Mouse (Mus musculus) testis, postnatal 10 days (tissue): Measurements from ENCODE around the gene Gch1.

Experiments
- DNase-seq: peaks from one replicate; pipeline ENCODE4 v3.0.0; 2021; ENCODE audit warnings: low spot score

Gene Gch1

DNA sequence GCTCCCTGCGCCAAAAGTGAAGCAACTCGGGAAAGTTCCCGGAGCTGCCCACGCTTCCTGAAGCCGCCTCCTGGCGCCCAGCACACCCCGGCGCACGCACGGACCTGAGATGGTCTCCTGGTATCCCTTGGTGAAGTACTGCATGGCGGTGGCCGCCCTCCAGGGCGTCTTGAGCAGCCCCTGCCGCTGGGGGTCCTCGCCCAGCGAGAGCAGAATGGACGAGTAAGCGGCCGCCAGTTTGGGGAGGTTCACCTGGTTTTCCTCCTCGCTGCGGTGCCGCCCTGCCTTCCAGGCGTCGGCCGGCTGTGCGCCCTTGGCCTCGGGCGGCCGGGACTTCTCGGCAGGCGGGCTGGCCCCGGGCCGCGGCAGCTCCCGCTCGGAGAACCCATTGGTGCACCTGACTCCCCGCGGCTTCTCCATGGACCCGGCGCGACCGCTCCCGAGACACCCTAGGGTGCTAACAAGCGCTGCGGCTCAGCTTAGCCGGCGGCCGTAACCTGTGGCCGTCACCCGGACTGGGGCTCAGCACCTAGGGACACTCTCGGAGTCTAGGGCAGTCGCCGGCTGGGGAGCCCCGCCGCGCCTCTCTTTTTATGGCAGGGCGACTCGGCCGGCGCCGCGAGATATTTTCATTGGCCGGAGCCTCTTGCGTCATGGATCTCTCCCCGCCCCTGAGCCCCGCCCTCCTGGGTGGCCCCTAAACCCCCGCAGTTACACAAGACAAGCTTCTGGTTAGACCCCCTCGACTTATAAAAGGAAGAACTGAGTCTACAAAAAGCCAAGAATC is at the start of gene Gch1:
TSS of gene Gch1 (minus strand) at position 566 of the 787 bp plus-strand sequence.
- peak; percentile 82 for DNase-seq

DNA sequence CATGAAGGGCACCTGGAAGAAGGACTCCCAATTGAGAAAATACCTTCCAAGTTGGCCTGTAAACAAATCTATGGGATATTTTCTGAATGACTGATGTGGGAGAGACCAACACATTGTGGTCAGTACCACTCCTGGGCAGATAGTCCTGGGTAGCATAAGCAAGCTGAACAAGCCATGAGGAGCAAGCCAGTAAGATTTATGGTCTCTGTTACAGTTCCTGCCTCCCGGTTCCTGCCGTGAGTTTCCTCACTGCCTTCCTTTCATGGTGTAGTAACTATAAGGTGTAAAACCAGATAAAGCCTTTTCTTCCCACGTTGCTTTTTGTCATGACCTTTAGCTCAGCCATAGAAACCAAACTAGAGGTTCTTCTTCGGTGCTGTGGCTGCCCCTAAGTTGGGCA is 48.1 kb upstream of the Gch1 start:
- no peak for DNase-seq

GRCm38 (mm10) chr14:47236491-47236890 is 47.3 kb upstream of the Gch1 start:
- DNase-seq: no peak

DNA sequence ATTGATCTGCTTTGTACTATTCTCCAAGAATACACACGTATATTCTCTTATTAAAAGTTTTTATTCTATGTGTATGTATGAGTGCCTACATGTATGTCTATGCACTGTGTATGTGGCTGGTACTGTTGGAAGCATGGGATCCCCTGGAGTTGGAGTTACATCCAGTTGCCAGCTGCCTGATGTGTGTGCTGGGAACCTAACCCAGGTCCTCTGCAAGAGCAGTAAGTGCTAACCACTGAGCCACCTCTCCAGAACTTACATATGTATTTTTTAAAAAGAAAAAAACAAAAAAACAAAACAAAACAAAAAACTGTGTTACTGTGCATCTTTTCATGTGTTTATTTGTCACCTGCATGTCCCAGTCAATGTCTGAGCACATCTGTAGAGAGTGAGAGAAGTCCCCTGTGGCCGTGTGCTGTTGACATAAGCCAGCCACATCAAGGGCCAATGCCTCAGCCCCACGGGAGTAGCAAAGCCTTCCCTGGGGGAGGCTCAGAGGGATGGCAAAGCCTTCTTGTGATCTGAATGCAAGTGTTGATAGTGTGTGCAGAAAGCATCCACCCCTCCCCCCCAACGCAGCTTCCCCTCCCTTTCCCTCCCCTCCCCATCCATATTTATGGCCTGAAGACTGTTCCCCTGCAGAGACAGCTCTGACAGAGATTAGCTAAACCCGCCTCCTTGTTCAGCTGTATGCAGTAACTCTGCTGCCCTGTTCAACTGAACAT is 45.5 kb upstream of the Gch1 start:
- DNase-seq: no peak

DNA sequence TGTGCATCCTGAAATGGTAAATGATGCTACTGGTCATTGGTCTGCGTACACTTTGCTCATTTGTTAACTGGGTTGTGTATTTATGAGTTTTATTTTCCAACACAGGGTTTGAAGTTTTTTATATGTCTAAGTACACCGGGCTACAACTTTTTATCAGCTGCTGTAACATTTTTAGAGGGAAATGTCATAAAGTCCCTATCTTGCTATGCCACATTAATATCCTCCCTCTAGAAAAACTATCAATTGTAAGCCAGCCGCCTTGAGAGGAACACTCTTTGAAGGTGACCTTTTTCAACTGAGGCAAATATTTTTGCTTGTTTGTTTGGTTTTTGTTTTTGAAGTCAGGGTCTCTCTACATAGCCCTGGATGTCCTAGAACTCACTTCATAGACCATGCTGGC is 44.8 kb upstream of the Gch1 start:
- DNase-seq: no peak

- no peak for DNase-seq
Measured at GRCm38 (mm10) chr14:47233602-47234001, 44.4 kb upstream of the Gch1 start.

- no peak for DNase-seq
Measured at GRCm38 (mm10) chr14:47229796-47230376, 40.7 kb upstream of the Gch1 start.

- DNase-seq: no peak
Measured at GRCm38 (mm10) chr14:47225931-47226330, 36.7 kb upstream of the Gch1 start.

DNA sequence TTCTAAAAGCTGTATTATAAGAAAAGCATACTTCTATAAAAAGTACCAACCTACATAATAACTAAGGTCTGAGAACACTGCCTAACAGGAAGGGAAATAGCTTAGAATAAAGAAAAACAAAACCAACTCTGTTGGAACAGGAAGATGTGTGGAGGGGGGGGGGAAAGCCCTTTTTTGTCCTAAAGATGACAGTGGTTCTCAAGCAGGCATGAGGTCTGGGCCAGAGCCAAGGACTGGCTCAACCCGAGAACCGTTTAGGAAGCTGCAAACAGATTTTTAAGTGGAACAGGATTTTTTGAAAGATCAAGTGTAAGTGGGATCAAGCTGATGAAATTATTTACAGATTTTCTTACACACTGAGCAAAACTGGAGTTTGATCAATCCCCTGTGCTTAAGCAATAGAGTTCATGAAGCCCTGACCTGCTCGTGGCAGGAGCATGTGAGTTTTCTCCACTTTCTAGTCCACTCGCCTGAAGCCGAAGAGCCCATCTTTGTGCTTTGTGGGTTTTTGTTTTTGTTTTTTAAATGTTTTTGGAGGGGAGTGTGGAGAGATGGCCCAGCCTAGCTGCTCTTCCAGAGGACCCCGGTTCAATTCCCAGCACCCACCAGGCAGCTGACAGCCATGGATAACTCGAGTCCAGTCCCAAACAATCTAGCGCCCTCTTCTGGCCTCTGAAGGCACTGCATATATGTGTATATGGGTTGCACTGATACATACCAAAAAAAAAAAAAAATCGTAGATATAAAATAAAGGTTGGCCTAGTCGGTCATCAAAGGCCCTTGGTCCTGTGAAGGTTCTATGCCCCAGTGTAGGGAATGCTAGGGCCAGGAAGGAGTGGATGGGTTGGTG is 35.5 kb upstream of the Gch1 start:
- DNase-seq: peak; percentile 50

DNA sequence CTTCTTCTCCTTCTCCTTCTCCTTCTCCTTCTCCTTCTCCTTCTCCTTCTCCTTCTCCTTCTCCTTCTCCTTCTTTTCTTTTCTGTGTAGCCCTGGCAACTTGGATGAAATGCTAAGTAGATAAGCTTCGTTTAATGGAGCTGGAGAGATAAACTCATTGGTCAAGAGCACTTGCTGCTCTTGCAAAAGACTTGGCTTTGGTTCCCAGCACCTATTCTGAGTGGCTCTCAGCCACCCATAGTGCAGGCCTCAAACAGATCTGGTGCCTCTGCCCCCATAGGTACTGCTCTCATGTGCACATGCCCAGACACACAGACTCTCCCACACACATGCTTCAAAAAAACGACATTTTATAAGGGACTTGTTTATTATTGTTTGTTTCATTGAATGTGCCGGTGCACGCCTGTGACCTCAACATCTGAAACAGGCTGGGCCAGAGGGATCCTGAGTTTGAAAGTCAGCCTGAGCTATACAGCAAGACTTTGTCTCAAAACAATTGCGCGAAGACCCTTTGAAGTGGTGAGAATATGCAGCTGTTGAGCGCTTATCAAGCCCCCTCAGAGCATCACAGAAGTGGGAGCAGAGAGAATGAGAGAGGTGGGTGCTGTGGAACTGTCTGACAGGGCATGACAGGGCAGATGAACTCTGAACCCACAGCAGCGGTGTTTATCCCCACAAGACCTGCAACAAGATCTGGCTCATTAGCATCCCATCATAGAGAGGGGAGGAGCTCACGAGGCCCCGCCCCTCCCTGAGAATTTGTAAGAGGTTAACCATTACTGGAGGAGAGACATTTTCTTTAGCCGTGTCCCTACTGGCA is 33.6 kb upstream of the Gch1 start:
- DNase-seq: no peak

DNA sequence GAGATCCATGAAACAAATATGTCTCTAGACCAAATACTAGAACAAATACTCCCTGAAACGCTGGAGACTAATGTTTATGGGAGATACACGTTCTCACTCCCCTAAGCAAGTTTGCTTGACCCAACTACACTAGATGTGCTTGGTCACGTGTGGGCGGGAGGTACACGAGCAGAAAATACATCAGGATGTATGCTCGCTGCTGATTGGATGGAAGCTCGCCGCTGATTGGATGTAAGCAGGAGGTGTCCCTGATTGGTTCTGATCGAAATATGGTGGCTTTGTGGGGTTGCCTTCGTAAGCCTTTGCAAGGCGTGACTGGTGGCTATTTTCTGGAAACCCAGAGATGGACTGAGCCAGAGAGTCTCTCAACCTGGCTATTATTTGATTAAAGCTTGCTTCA is 32.4 kb upstream of the Gch1 start:
- no peak for DNase-seq

DNA sequence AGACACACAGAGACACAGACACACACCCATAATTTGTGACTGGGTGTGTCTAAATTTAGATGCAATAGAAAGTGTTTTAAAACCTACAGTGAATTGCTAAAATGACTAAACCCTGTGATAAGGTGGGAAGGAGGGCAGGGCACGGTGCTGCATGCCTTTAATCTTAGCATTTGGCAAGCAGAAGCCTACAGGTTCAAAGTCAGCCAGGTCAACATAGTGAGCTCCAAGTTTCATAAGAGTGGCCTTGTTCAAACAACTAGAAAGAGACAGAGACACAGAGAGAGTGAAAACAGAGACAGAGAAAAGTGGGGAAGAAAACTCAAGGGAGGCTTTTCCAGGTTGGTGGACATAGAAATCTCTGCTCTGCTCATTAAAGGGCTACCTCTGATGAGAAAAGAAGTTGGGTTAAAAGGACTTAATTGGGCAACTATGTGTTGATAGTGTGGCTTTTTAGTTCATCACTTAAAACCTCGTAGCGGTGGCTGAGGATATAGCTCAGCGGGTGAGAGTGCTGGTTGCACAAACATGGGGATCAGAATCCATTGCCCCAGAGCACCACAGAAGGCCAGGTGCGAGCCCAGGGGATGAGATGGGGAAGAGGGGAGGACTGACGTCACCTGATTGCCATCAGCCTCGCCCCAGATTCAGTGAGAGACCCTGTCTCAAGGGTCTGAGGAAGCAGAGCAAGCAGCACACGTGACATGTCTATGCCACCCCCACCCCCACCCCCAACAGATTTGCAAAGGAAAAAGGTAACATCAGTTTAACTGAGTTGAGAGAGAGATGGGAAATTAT is 31.2 kb upstream of the Gch1 start:
- no peak for DNase-seq

GRCm38 (mm10) chr14:47218766-47219606 is 29.8 kb upstream of the Gch1 start:
- DNase-seq: no peak

DNA sequence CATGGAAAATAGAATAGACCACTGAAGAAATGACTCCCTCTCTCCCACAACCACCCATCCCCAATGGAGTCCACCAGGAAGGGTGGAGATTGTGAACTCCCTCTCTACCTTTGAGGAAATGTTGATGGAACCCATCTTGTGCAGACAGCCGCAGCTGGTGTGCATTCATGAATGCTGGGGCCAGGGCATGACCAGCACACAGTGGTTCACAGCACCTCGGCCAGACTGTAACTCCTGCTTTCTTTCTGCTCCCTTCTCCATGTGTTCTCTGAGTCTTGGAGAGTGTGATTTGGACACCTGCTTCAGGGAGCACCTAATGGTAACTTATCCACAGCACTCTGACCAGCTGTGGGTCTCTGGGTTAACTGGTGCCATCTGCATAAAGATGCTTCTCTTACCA is 27.3 kb upstream of the Gch1 start:
- DNase-seq: no peak

- DNase-seq: no peak
Measured at GRCm38 (mm10) chr14:47214367-47214766, 25.2 kb upstream of the Gch1 start.

GRCm38 (mm10) chr14:47213305-47213704 is 24.1 kb upstream of the Gch1 start:
- DNase-seq: no peak

GRCm38 (mm10) chr14:47209669-47210164 is 20.5 kb upstream of the Gch1 start:
- DNase-seq: no peak

- no peak for DNase-seq
Measured at GRCm38 (mm10) chr14:47208564-47209493, 19.6 kb upstream of the Gch1 start.
